Mouse (Mus musculus): ENCODE measurements around the gene Gdpd5. TPM values are rescaled to one million over a fixed set of nuclear protein-coding genes. Genes with fewer than 3 reads are reported as not detected.
A peak's percentile ranks its signal among the peaks of the same experiment; 100 is the strongest.

Gdpd5 gene
- polyA plus RNA-seq, 1 experiment from 2014 or later, result 45.7 TPM

GRCm38 (mm10) chr7:99448619-99449018 is 67.4 kb downstream of the Gdpd5 start:
- Histone ChIP-seq H3K36me3 (0 out of 2 replicates have a peak, but pooled peaks cover 6% of the 10 kb centered on the region), H3K9me3 (replicated peaks) (no peaks in the 10 kb centered on the region), H3K4me3 (replicated peaks) (no peak overlapping the region), H3K4me1 (peaks cover 43% of the 10 kb centered on the region), H3K27ac (replicated peaks) (peak overlapping the region; percentile 42; the same call in 1 of the 2 replicates), H3K4me2 (no peak overlapping the region), H3K9ac (replicated peaks) (no peak overlapping the region), H3K27me3 (replicated peaks) (no peaks in the 10 kb centered on the region)
- no peak for ATAC-seq (ENCODE audit: low FRiP score)
- WGBS, result 81% methylated on average over 5 of the region's 5 CpGs

DNA sequence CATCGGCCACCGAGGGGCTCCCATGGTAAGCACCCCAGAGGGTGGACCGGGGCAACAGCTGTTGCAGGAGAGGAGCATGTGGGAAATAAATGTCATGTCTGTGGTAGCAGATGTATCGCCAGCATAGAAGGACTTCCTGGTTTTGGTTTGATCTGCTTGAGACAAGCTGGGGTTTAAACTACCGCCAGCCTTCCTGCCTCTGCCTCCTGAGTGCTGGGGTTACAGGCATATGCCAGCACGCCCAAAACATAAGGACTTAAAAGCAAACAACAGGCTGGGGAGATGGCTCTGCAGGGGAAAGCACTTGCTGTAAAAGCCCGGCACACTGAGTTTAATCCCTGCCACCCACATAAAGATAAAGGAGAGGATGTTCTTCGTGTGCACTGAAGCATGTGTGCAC is 67.8 kb downstream of the Gdpd5 start:
- H3K36me3 ChIP-seq, result 0 out of 2 replicates have a peak, but pooled peaks cover 6% of the 10 kb centered on the region
- peak overlapping the region; percentile 42; the same call in 1 of the 2 replicates for H3K27ac ChIP-seq (replicated peaks)
- no peaks in the 10 kb centered on the region for H3K27me3 ChIP-seq (replicated peaks)
- peaks cover 43% of the 10 kb centered on the region for H3K4me1 ChIP-seq
- ATAC-seq (ENCODE audit: low FRiP score), result no peak
- no peaks in the 10 kb centered on the region for H3K9me3 ChIP-seq (replicated peaks)
- no peak overlapping the region for H3K4me3 ChIP-seq (replicated peaks)
- 40% methylated on average over 8 of the region's 8 CpGs for WGBS
- H3K4me2 ChIP-seq, result no peak overlapping the region
- H3K9ac ChIP-seq (replicated peaks), result no peak overlapping the region

DNA sequence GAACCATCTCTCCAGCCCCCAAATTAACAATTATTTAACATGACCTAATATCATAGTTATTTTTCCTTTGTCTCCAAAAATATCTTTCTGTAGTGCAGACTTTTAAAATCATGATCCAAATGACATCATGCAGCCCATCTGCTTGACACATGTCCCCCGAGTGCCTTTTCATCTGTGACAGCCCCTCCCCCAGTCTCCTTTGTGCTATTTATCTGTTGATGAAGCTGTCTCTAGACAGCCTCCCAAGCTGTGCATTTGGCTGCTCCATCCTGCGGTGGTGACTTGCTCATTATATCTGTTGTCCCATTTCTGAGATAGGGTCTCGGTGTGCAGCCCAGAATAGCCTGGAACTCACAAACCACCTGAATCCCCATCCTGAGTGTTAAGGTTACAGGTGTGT is 68.5 kb downstream of the Gdpd5 start:
- Histone ChIP-seq H3K4me3 (replicated peaks) (no peak overlapping the region), H3K27ac (replicated peaks) (peak overlapping the region; percentile 33; the same call in 1 of the 2 replicates), H3K4me1 (peaks cover 43% of the 10 kb centered on the region), H3K36me3 (0 out of 2 replicates have a peak, but pooled peaks cover 3% of the 10 kb centered on the region), H3K27me3 (replicated peaks) (no peaks in the 10 kb centered on the region), H3K4me2 (no peak overlapping the region), H3K9ac (replicated peaks) (no peak overlapping the region), H3K9me3 (replicated peaks) (no peaks in the 10 kb centered on the region)
- 17% methylated on average over 3 of the region's 3 CpGs for WGBS
- no peak; the same call in 1 of the 2 replicates for ATAC-seq (ENCODE audit: low FRiP score)

- H3K27me3 ChIP-seq (replicated peaks), result no peaks in the 10 kb centered on the region
- H3K4me2 ChIP-seq, result no peak overlapping the region
- H3K9me3 ChIP-seq (replicated peaks), result no peaks in the 10 kb centered on the region
- H3K36me3 ChIP-seq, result 0 out of 2 replicates have a peak, but pooled peaks cover 4% of the 10 kb centered on the region
- peaks cover 40% of the 10 kb centered on the region for H3K4me1 ChIP-seq
- no peak overlapping the region for H3K9ac ChIP-seq (replicated peaks)
- WGBS, result 0% methylated on average over 3 of the region's 3 CpGs
- peak; percentile 33 for ATAC-seq (ENCODE audit: low FRiP score)
- no peak overlapping the region for H3K4me3 ChIP-seq (replicated peaks)
- 0 out of 2 replicates have a peak overlapping the region, but pooled peaks have one; percentile 33 for H3K27ac ChIP-seq (replicated peaks)
Measured at GRCm38 (mm10) chr7:99450703-99451102, 69.5 kb downstream of the Gdpd5 start.

DNA sequence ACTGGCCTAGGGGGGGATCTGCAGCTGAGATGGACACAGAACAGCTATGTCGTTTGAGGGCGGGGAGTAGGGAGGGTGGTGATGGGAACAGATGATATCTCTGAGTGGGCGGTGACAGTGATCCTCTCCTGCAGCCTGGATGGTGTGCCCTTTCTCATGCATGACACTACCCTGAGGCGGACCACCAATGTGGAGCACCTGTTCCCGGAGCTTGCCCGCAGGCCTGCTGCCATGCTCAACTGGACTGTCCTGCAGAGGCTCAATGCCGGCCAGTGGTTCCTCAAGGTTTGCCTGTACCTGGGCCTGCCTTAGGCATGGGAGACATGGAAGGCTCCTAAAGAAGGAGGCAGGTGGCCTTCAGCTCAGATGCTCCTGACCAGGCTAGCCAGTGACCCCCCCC is 71.6 kb downstream of the Gdpd5 start:
- WGBS, result 84% methylated on average over 7 of the region's 7 CpGs
- no peak for ATAC-seq (ENCODE audit: low FRiP score)
- no peak overlapping the region for H3K4me3 ChIP-seq (replicated peaks)
- H3K4me1 ChIP-seq, result peaks cover 25% of the 10 kb centered on the region
- no peaks in the 10 kb centered on the region for H3K27me3 ChIP-seq (replicated peaks)
- no peak overlapping the region for H3K4me2 ChIP-seq
- H3K9ac ChIP-seq (replicated peaks), result no peak overlapping the region
- no peak overlapping the region for H3K27ac ChIP-seq (replicated peaks)
- H3K9me3 ChIP-seq (replicated peaks), result no peaks in the 10 kb centered on the region
- H3K36me3 ChIP-seq, result 0 out of 2 replicates have a peak, but pooled peaks cover 9% of the 10 kb centered on the region

DNA sequence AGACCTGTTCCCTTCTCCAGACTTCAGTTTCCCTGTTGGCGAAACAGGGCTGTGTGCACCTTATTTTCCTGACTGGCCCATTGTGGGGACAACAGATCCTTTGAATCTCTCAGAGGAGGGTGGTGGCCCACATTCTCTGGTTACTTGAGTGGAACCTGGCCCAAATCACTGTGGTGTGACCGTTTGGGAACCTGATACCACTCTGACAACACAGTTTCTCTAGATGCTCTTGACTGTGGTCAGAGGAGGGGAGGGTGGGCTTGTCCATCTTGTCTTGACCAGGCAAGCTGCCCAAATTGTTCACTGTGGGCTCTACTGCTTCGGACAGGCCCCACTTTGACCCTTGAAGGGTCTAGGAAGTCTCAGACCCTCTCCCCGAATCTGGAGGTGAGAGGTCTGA is 72.8 kb downstream of the Gdpd5 start:
- no peaks in the 10 kb centered on the region for H3K27me3 ChIP-seq (replicated peaks)

GRCm38 (mm10) chr7:99458849-99459248 is 77.6 kb downstream of the Gdpd5 start:
- H3K9me3 ChIP-seq (replicated peaks), result no peaks in the 10 kb centered on the region
- WGBS, result 89% methylated on average over 8 of the region's 8 CpGs
- H3K27ac ChIP-seq (replicated peaks), result no peak overlapping the region
- H3K9ac ChIP-seq (replicated peaks), result no peak overlapping the region
- ATAC-seq (ENCODE audit: low FRiP score), result no peak
- no peaks in the 10 kb centered on the region for H3K27me3 ChIP-seq (replicated peaks)
- H3K36me3 ChIP-seq, result peaks cover 42% of the 10 kb centered on the region
- no peak overlapping the region for H3K4me2 ChIP-seq
- H3K4me1 ChIP-seq, result no peaks in the 10 kb centered on the region
- H3K4me3 ChIP-seq (replicated peaks), result no peak overlapping the region

More for the DNA sequence above, 72.8 kb downstream of the Gdpd5 start:
- Histone ChIP-seq H3K4me1 (peaks cover 16% of the 10 kb centered on the region), H3K4me2 (no peak overlapping the region), H3K9me3 (replicated peaks) (no peaks in the 10 kb centered on the region), H3K4me3 (replicated peaks) (no peak overlapping the region), H3K27ac (replicated peaks) (no peak overlapping the region), H3K9ac (replicated peaks) (no peak overlapping the region), H3K36me3 (peaks cover 14% of the 10 kb centered on the region; the same call in 1 of the 2 replicates)
- 73% methylated on average over 4 of the region's 4 CpGs for WGBS
- no peak for ATAC-seq (ENCODE audit: low FRiP score)

GRCm38 (mm10) chr7:99459888-99460652 is 78.9 kb downstream of the Gdpd5 start:
- Histone ChIP-seq H3K27ac (replicated peaks) (no peak overlapping the region), H3K4me3 (replicated peaks) (no peak overlapping the region), H3K9ac (replicated peaks) (no peak overlapping the region), H3K9me3 (replicated peaks) (no peaks in the 10 kb centered on the region), H3K4me1 (peaks cover 2% of the 10 kb centered on the region; the same call in 1 of the 2 replicates), H3K27me3 (replicated peaks) (no peaks in the 10 kb centered on the region), H3K4me2 (no peak overlapping the region), H3K36me3 (peaks cover 38% of the 10 kb centered on the region)
- 88% methylated on average over 15 of the region's 15 CpGs for WGBS
- no peak for ATAC-seq (ENCODE audit: low FRiP score)

DNA sequence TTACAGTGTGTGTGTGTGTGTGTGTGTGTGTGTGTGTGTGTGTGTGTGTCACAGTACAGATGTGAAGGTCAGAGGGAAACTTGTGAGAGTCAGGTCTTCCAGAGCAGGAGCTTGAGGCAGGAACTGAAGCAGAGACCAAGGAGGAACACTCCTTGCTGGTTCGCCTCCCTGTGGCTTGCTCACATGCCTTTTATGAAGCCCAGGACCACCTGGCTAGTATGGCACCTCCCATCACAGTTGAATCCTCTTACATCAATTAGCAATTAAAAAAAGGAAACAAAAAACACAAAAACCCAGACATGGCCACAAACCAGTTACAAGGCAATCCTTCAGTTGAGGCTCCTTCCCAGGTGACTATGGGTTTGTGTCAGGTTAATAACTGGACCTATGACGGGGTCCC is 81.9 kb downstream of the Gdpd5 start:
- WGBS, result 91% methylated on average over 2 of the region's 2 CpGs
- no peak overlapping the region for H3K4me2 ChIP-seq
- H3K27ac ChIP-seq (replicated peaks), result no peak overlapping the region
- H3K4me3 ChIP-seq (replicated peaks), result no peak overlapping the region
- no peaks in the 10 kb centered on the region for H3K9me3 ChIP-seq (replicated peaks)
- H3K27me3 ChIP-seq (replicated peaks), result no peaks in the 10 kb centered on the region
- peaks cover 33% of the 10 kb centered on the region for H3K4me1 ChIP-seq
- H3K9ac ChIP-seq (replicated peaks), result no peak overlapping the region
- ATAC-seq (ENCODE audit: low FRiP score), result no peak
- peaks cover 33% of the 10 kb centered on the region for H3K36me3 ChIP-seq

DNA sequence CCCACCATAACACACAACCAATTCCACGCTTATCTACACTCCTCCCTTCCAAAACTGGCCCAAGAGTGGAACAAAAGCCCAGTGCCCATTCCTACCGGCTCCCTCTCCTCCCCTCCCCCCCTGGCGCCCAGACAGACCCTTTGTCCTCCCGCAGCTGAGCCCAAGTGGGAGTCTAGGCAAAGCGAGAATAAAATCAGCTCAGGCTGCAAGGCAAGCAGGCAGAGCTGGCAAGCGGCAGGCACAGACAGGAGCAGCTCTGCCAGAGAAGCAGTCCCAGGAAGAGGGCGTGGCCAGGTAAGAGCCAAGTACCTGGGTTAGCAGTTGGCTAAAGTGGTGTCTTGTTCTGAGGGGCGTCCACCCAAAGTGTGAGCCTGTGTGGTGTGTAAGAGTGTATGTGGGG is 84.6 kb downstream of the Gdpd5 start, which contains the start of gene Klhl35:
Klhl35 (plus strand) TSS at position 194 of the 400 bp plus-strand sequence.
- 22% methylated on average over 8 of the region's 8 CpGs for WGBS
- H3K4me1 ChIP-seq, result peaks cover 55% of the 10 kb centered on the region
- ATAC-seq (ENCODE audit: low FRiP score), result no peak

GRCm38 (mm10) chr7:99467916-99468282 is 86.7 kb downstream of the Gdpd5 start:
- Histone ChIP-seq H3K9me3 (replicated peaks) (no peaks in the 10 kb centered on the region), H3K36me3 (peaks cover 12% of the 10 kb centered on the region), H3K4me2 (peak overlapping the region; percentile 73), H3K9ac (replicated peaks) (peak overlapping the region; percentile 63), H3K27ac (replicated peaks) (peak overlapping the region; percentile 92), H3K4me3 (replicated peaks) (peak overlapping the region; percentile 58), H3K27me3 (replicated peaks) (no peaks in the 10 kb centered on the region), H3K4me1 (peaks cover 55% of the 10 kb centered on the region)
- ATAC-seq (ENCODE audit: low FRiP score), result no peak
- 14% methylated on average over 10 of the region's 11 CpGs for WGBS

More for the DNA sequence above, 84.6 kb downstream of the Gdpd5 start, which contains the start of gene Klhl35:
- peaks cover 12% of the 10 kb centered on the region for H3K36me3 ChIP-seq
- H3K4me3 ChIP-seq (replicated peaks), result no peak within 1 kb of the TSS; the same call in 1 of the 2 replicates
- H3K27me3 ChIP-seq (replicated peaks), result no peaks in the 10 kb centered on the region
- H3K4me2 ChIP-seq, result peak within 1 kb of the TSS; percentile 73
- H3K9ac ChIP-seq (replicated peaks), result peak within 1 kb of the TSS; percentile 40
- peak within 1 kb of the TSS; percentile 92 for H3K27ac ChIP-seq (replicated peaks)
- no peaks in the 10 kb centered on the region for H3K9me3 ChIP-seq (replicated peaks)
